Comparison of ENCODE assay signal across 16 mouse cellular contexts in genomic region chrX:41052861-41053260, GRCm38 (mm10).
"Had no signal": no experiment of that assay in that cellular context is flagged by ENCODE, and none has a peak within 500 bp of the region (broad histone marks: within the 10 kb centered on the region; RNA-seq: fewer than 3 reads in every experiment).

No protein-coding gene starts in this region.

- DNase-seq: lung, postnatal 14 days; lung, postnatal 36 days; right cerebral cortex, postnatal 14 days; thymus, adult 2 months; thymus, postnatal 25 days; thymus, postnatal 4 days had no signal

- H3K27me3 ChIP-seq: lung, embryonic 15.5 days; megakaryocyte, embryonic 14.5 days; midbrain, embryonic 13.5 days; midbrain, embryonic 15.5 days; neural tube, embryonic 12.5 days; stomach, embryonic 15.5 days had no signal

- H3K4me3 ChIP-seq: lung, embryonic 15.5 days; megakaryocyte, embryonic 14.5 days; midbrain, embryonic 13.5 days; midbrain, embryonic 15.5 days; neural tube, embryonic 12.5 days; stomach, embryonic 15.5 days had no signal

- H3K4me2 ChIP-seq: lung, embryonic 15.5 days; midbrain, embryonic 11.5 days; midbrain, embryonic 13.5 days; midbrain, embryonic 15.5 days; neural tube, embryonic 12.5 days; stomach, embryonic 15.5 days had no signal

- ATAC-seq: lung, postnatal 0 days; midbrain, embryonic 13.5 days; midbrain, embryonic 15.5 days had no signal

- H3K27ac ChIP-seq: lung, embryonic 15.5 days; macrophage; midbrain, embryonic 13.5 days; midbrain, embryonic 15.5 days; neural tube, embryonic 12.5 days; stomach, embryonic 15.5 days; stomach, postnatal 0 days had no signal

- H3K9ac ChIP-seq: lung, embryonic 15.5 days; midbrain, embryonic 13.5 days; midbrain, embryonic 15.5 days; neural tube, embryonic 12.5 days; stomach, embryonic 15.5 days had no signal

- H3K4me1 ChIP-seq: lung, embryonic 15.5 days; megakaryocyte, embryonic 14.5 days; midbrain, embryonic 13.5 days; midbrain, embryonic 15.5 days; neural tube, embryonic 12.5 days; stomach, embryonic 15.5 days had no signal

- H3K36me3 ChIP-seq: lung, embryonic 15.5 days; midbrain, embryonic 13.5 days; midbrain, embryonic 15.5 days; neural tube, embryonic 12.5 days; stomach, embryonic 15.5 days had no signal

- H3K9me3 ChIP-seq: lung, embryonic 15.5 days; megakaryocyte, embryonic 14.5 days; midbrain, embryonic 13.5 days; midbrain, embryonic 15.5 days; neural tube, embryonic 12.5 days; stomach, embryonic 15.5 days had no signal
